Mouse (Mus musculus) cerebellum, postnatal 4 days (tissue): ENCODE data around the gene Slfn9.
"Not testable (repeated sequence)": the region's sequence is repeated elsewhere in the genome, so short reads cannot be mapped to it uniquely, and the experiment has no call there.

Experiments used
- DNase-seq, 2 experiments: peaks; one replicate each; pipeline ENCODE4 v3.0.0; 2022; ENCODE audit warnings: low spot score in 2 of 2, mixed read lengths in 1 of 2

Slfn9 gene

DNA sequence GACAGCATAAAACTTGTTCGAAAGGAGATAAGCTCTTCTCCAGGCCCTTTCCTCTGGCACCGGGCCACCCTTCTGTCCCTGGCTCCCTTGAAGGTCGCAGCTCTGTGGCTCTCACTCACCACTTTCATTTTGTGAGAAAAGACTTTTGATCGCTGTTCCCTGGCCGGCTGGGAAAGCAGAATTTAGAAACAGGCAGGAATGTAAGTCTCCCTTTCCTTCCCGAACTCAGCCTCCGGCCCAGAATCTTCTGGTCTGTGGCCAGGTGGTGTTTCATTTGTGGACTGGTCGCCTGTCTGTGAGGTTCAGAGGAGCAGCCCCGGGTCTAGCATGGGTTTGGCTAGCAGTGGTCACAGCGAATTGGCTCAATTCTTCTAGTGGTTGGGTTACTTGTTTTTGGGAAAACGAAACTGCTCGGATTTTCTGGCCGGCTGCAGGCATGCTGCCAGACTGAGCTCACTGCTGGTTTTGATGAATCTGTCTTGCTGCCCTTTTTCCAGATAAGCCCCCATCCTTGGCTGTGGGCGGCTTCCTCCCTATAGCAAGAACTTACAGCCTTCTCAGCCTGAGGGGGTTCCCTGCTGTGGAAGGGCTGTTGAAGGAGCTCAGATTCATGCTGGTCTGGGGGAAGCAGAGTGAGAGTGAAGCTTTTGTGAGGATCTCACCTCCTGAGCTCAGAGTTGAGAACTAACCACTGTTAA lies at the start of gene Slfn9:
Slfn9 (minus strand) TSS at position 362 of the 698 bp plus-strand sequence.
- peak in 1 of 2 experiments; percentile 42 for DNase-seq

DNA sequence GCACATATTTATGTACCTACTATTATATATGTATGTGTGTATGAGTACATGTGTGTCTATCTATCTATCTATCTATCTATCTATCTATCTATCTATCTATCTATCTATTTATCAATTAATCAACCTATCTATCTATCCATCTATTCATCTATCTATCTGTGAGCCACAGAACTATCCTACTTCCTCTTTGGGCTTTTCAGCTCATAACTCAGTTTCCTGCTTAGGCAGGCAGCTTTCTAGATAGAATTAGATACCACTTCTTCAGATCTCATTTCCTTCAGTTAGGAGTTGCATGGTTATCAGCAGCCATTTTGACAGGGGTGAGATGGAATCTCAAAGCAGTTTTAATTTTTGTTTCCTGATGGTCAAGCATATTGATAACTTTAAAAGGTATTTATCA lies 49.4 kb upstream of the Slfn9 start:
- DNase-seq = no peak

DNA sequence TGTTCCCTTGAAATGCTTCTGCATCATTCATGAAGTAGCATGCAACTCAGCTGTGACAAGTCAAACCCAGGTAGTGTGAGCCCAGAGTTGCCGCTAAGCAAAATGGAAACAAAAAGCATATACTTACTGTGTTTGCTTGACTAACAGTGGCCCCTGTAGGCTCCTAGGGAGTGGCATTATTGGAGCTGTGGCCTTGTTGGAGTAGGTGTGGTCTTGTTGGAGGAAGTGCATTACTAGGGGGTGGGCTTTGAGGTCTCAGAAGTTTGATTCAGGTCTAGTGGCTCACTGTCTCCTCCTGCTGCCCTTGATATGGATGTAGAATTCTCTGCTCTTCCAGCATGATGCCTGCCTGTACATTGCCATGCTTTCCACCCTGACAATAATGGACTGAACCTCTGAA lies 48.7 kb upstream of the Slfn9 start:
- no peak for DNase-seq

DNA sequence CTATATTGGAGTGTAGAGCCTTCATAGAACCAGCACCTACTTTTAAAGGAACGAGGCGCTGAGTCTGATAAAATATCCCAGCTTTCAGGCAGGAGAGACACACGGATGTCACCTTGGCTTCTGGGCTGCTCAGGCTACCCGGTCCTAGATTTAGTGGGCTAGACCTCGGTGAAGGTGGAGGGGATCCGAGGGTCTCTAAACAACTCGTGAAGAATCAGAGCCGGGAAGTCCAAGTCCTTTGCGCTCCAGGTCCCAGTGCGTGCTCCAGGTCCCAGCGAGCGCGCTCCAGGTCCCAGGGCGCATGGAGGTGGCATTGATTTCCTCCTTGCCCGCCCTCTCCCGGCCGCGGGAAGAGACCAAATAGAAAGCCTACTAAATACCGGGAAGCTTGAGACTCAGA lies 48.2 kb upstream of the Slfn9 start:
- no peak for DNase-seq

DNA sequence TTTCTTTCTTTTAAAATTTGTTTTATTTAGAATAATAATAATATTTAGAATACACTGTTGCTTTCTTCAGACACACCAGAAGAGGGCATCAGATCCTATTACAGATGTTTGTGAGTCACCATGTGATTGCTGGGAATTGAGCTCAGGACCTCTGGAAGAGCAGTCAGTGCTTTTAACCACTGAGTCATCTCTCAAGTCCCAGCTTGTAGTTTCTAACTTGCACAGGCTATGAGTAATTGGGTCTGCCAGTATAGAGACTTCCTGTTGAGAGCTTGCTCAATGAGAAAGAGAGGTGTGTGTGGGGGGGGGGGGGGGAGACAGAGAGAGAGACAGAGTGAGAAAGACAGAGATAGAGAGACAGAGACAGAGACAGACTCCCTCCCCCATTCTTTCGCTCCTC lies 47.5 kb upstream of the Slfn9 start:
- DNase-seq = no peak

GRCm38 (mm10) chr11:83038686-83039085 lies 47.1 kb upstream of the Slfn9 start:
- not testable (repeated sequence) for DNase-seq

- DNase-seq = peak in 1 of 2 experiments; percentile 4
Measured at GRCm38 (mm10) chr11:83020621-83021020, 29.0 kb upstream of the Slfn9 start, which contains the start of gene Slfn8. Slfn8 (minus strand) TSS chr11:83020810.

DNA sequence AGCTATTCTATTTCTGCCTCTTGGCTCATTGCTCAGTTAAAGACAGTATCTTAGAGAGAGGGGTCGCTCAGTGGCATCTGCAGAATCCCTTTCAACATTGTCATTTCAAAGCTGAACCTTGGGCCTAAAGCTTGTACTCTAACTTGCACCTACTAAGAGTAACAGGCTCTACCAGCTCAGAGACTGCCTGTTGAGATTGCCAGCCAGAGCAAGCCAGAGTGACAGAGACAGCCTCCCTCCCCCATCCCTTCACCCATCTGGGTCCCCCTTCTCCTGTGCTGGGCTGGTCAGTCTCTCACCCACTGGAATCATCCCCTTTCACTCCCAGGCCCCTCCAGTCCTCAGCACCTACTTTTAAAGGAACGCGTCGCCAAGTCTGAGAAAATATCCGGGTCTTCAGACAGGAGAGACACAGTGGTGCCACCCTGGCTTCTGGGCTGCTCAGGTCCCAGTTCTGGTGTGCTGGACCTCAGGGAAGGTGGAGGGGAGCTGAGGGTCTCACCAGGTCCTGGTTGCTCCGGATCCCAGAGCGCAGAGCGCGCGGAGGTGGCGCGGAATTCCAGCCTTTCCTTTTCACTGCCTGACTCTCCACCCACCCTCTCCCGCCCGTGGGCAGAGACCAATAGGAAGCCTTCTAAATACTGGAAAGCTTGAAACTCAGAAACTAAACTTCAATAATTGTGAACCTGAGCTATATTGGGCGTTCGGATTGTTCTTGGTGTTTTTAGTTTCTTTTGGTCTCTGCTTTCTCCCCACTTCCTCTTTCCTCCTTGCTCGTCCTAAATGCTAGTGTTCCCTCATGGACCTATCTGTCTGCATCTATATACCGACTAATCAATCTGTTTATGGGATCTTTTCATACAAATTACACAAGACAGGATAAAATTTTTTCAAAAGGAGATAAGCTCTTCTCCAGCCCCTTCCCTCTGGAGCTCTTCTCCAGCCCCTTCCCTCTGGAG lies 28.2 kb upstream of the Slfn9 start:
- DNase-seq = not testable (repeated sequence)

GRCm38 (mm10) chr11:83016093-83016492 lies 24.5 kb upstream of the Slfn9 start:
- no peak for DNase-seq

- DNase-seq = no peak
Measured at GRCm38 (mm10) chr11:83013356-83013755, 21.7 kb upstream of the Slfn9 start.

DNA sequence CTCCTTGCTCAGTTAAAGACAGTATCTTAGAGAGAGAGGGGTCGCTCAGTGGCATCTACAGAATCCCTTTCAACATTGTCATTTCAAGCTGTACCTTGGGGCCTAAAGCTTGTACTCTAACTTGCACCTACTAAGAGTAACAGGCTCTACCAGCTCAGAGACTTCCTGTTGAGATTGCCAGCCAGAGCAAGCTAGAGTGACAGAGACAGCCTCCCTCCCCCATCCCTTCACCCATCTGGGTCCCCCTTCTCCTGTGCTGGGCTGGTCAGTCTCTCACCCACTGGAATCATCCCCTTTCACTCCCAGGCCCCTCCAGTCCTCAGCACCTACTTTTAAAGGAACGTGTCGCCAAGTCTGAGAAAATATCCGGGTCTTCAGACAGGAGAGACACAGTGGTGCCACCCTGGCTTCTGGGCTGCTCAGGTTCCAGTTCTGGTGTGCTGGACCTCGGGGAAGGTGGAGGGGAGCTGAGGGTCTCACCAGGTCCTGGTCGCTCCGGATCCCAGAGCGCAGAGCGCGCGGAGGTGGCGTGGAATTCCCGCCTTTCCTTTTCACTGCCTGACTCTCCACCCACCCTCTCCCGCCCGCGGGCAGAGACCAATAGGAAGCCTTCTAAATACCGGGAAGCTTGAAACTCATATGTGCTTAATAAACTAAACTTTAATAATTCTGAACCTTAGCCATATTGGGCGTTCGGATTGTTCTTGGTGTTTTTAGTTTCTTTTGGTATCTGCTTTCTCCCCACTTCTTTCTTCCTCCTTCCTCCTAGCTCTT lies 831 bp downstream of the Slfn9 start:
- peak in 1 of 2 experiments; percentile 8 for DNase-seq

DNA sequence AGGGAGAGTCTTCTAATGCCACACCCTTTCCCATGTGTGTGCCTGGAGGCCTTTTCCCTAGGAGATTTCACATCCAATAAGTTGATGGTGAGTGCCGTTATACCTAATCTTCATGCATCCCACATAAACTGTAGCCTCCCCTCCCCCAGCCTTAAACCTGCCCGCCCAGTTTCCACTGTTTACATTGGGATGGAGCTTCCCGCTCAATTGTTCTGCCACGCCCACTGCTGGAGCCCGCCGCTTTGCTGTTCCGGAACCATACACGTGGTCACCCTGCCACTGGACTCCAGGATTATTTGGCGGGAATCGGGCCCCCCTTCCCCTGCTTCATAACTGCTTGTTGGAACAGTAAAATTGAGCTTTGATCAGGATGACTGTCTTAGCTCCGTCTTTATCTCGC lies 2.3 kb downstream of the Slfn9 start:
- no peak for DNase-seq

- DNase-seq = no peak
Measured at GRCm38 (mm10) chr11:82987621-82988020, 4.0 kb downstream of the Slfn9 start.

- DNase-seq = no peak
Measured at GRCm38 (mm10) chr11:82983193-82983592, 8.4 kb downstream of the Slfn9 start.

- DNase-seq = not testable (repeated sequence)
Measured at GRCm38 (mm10) chr11:82982409-82982808, 9.2 kb downstream of the Slfn9 start.

- DNase-seq = no peak
Measured at GRCm38 (mm10) chr11:82973916-82974315, 17.7 kb downstream of the Slfn9 start.

- no peak for DNase-seq
Measured at GRCm38 (mm10) chr11:82971590-82971974, 20.0 kb downstream of the Slfn9 start.

DNA sequence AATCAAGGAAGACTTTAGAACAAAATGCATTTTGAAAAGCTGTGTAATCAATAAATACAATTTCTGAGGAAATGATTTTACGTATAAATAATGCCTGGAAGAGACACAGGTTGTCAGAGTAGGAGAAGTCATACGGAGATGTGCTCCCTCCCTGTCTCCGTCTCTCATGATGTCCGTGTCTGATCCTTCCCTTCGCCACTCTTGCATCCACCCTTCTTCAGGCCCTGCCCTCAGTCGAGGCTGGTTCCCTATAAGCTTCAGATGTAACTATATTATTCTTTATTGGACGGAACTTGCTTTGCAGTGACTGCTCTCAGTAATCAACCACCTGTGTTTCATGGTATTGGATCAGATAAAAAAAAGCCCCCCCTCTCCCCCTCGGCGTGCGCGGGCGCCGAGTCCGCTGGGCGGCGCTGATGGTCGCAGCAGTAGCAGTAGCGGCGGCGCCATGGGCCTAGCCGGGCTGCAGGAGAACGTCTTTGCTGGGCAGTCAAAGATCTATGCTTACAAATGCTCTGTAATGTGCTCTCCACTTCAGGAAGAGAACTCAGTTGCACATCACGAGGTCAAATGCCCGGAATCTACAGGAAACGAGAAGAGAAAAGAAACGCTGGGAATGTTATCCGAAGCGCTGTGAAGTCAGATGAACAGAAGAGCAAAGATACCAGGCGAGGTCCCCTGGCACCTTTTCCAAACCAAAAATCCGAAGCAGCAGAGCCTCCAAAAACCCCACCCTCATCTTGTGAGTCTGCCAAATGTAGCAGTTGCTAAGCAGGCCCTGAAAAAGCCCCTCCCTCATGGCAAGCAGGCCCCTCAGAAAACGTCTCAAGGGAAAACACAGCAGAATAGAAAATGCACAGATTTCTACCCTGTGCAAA lies 20.7 kb downstream of the Slfn9 start:
- DNase-seq = peak in 1 of 2 experiments; percentile 56

GRCm38 (mm10) chr11:82962215-82962614 lies 29.4 kb downstream of the Slfn9 start:
- DNase-seq = no peak

- DNase-seq = no peak
Measured at GRCm38 (mm10) chr11:82961743-82962142, 29.9 kb downstream of the Slfn9 start.

GRCm38 (mm10) chr11:82959613-82960012 lies 32.0 kb downstream of the Slfn9 start:
- DNase-seq = no peak
